Mouse (Mus musculus) 3T3-L1 (cell line): ENCODE data around the gene Cfp.

Experiments
- DNase-seq: peaks from one replicate; pipeline ENCODE4 v3.0.0-alpha.2; 2015; ENCODE audit warnings: low read depth, low spot score

Cfp gene

DNA sequence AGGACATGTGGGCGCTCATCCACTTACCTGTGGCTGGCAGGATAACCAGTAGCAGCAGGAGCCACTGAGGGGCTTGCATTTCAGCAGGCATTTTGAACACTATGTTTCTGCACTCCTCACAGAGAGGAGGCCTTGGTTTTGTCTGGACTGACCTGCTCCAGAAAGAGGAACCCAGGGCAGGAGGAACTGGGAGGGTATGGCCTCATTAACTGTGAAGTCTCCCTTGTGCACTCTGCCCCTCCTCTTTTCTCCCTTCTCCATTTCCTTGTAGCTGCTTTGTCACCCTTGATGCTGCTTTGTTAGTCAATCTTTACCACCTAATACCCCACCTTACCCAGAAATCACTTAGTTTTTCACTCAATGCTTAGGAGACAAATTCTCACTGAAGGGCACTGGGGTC is at the start of gene Cfp:
Cfp (minus strand) TSS at position 192 of the 400 bp plus-strand sequence.
- no peak for DNase-seq

DNA sequence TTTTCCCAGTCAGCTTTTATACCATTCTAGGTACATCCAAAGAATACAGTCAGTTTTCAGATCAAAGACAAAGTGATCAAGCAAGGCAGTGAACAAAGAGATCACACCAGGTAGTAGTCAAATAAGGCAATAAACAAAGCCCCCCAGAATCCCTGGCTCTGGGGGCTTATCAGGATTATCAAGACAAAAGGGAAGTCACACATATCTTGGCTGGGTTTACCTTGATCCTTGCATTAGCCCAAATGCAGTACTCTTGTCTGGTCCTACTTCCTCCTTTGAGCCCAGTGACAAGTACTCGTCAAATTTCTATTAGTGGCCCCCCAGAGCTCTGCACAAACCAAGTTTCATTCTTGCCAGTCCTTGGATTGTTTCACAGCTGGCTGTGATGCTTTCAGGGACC is 49.5 kb upstream of the Cfp start:
- no peak for DNase-seq

DNA sequence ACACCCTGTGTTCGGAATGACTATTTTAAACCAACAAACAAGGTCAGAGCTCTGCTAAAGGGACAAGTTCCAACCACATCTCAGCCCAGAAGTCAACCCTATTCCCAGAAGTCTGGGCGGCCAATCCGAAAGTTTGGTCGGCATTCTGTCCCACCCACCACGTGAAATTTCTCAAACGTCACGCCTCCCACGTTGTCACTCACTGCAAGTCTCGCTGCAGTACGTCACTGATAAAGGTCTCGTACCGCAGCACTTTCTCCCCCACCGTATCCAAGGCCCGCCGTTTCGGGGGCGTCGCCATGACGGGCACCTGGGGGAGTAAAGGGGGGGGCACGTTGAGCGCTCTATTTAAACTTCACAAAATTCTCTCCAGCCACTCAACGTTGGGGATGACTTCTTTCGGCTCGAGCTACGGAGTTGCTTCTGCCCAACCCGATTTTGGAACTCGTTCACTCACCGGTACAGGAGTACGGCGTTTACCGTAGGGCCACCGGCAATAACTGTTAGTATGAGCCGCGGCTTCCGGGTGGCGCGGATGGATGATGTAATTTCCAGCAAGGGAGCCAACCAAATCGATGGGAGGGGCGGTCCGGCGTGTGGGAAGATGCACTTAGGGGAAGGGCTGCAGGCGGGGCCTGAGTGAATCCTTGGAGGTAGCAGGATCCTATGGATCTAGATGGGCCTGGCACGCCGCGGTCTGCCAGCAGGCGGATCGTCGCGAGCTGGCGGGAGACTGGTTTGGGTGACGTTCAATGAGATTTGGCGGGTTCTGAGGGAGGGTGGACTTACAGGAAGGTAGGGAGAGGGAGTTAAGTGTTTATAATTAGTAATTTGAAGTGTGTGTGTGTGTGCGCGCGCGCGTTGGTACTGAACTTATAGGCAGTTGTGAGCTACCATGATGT is 30.4 kb upstream of the Cfp start, which contains the start of gene Uxt:
Uxt (minus strand) TSS at position 541 of the 902 bp plus-strand sequence.
- DNase-seq, result peak; percentile 95

GRCm38 (mm10) chrX:20950191-20950880 is 19.0 kb upstream of the Cfp start, which contains the start of gene Elk1:
Gene Elk1 (minus strand): TSS chrX:20950608.
- peak; percentile 97 for DNase-seq

- peak; percentile 80 for DNase-seq
Observed at GRCm38 (mm10) chrX:20946055-20946454, 14.7 kb upstream of the Cfp start.

GRCm38 (mm10) chrX:20931963-20932362 is 608 bp upstream of the Cfp start:
- DNase-seq, result no peak

- DNase-seq, result no peak
Observed at GRCm38 (mm10) chrX:20929859-20930258, 1.5 kb downstream of the Cfp start.

DNA sequence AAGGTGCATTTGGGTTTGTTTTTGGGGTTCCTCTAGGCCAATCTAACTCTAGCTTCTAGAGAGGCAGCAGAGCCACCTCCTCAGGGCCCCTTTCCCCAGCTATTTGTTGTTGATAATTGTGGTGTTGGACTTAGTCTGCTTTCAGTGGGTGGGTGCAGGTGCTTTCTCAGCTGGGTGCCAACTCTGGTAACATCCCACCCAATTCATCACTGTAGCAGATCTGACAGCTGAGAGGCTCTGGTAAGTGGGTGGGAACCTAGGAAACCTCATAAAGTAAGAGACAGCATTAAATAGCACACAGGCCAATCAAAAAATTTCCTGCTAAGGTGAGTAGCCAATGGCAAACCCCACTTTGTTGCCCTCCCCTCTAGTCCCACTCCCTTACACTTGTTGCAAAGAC is 6.4 kb downstream of the Cfp start:
- DNase-seq, result no peak

- peak; percentile 61 for DNase-seq
Observed at GRCm38 (mm10) chrX:20923506-20923905, 7.8 kb downstream of the Cfp start.

- DNase-seq, result no peak
Observed at GRCm38 (mm10) chrX:20921366-20921765, 10.0 kb downstream of the Cfp start.

GRCm38 (mm10) chrX:20920844-20921364 is 10.5 kb downstream of the Cfp start, which contains the start of gene Syn1:
Gene Syn1 (minus strand): TSS chrX:20921004.
- no peak for DNase-seq

GRCm38 (mm10) chrX:20920249-20920843 is 11.0 kb downstream of the Cfp start:
- no peak for DNase-seq

GRCm38 (mm10) chrX:20915075-20915474 is 16.3 kb downstream of the Cfp start:
- peak; percentile 68 for DNase-seq

GRCm38 (mm10) chrX:20913726-20914125 is 17.6 kb downstream of the Cfp start:
- no peak for DNase-seq

DNA sequence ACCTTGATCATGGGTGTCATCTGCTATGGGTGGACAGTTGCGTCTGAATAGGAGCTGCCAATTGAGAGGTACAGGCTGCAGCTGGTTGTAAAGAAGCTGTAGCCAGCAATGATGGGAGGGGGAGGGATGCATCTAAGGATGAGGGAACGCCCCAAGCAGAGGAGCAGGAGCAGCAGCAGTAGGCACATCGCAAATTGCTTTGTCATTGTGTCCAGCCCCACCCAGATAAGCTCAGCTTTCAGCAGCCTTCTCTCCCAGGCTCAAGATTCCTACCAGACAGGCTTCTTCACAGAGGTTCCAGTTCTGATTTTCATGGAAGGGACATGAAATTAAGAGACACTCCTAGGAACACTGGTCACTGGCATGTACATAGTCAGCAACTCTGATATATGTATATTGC is 21.3 kb downstream of the Cfp start:
- DNase-seq, result peak; percentile 70
